26 mouse cellular contexts compared by ENCODE assay signal in genomic region chr14:20677906-20678305, GRCm38 (mm10). TPM values are rescaled to one million over a fixed set of nuclear protein-coding genes. Genes with fewer than 3 reads are reported as not detected.
"Had no signal": no experiment of that assay in that cellular context is flagged by ENCODE, and none has a peak within 500 bp of the region (broad histone marks: within the 10 kb centered on the region; RNA-seq: fewer than 3 reads in every experiment).

No protein-coding gene starts in this region.

- DNase-seq: gastrocnemius, adult 2 months; gastrocnemius, postnatal 10 days; gastrocnemius, postnatal 25 days; heart, adult 18-20 months; heart, postnatal 10 days; heart, postnatal 4 days; kidney, adult 8-10 months; kidney, postnatal 25 days; kidney, postnatal 4 days; liver, embryonic 13.5 days had no signal

- ATAC-seq: forebrain, embryonic 16.5 days; hindbrain, embryonic 16.5 days; inflammation-experienced regulatory T-cells, adult 6 months; intestine, embryonic 15.5 days; intestine, postnatal 0 days had no signal

- H3K27me3 ChIP-seq: heart, embryonic 12.5 days; hindbrain, embryonic 12.5 days; intestine, embryonic 15.5 days; kidney, embryonic 15.5 days; limb, embryonic 12.5 days; liver, embryonic 13.5 days had no signal

- H3K9me3 ChIP-seq: heart, embryonic 10.5 days; heart, embryonic 12.5 days; hindbrain, embryonic 10.5 days; hindbrain, embryonic 12.5 days; intestine, embryonic 15.5 days; kidney, embryonic 15.5 days; limb, embryonic 10.5 days; limb, embryonic 12.5 days; liver, embryonic 13.5 days had no signal

- H3K4me3 ChIP-seq: gastrocnemius, adult 2 months; heart, embryonic 10.5 days; heart, embryonic 12.5 days; hindbrain, embryonic 10.5 days; hindbrain, embryonic 12.5 days; intestine, embryonic 15.5 days; kidney, embryonic 15.5 days; layer of hippocampus, adult 2 months; left cerebral cortex, adult 2 months; limb, embryonic 10.5 days; limb, embryonic 12.5 days; liver, embryonic 13.5 days had no signal

- H3K9ac ChIP-seq: heart, embryonic 12.5 days; hindbrain, embryonic 12.5 days; hindbrain, embryonic 14.5 days; intestine, embryonic 15.5 days; kidney, embryonic 15.5 days; limb, embryonic 12.5 days; liver, embryonic 13.5 days had no signal

- H3K27ac ChIP-seq: gastrocnemius, adult 2 months; heart, embryonic 10.5 days; hindbrain, embryonic 10.5 days; hindbrain, embryonic 12.5 days; hindbrain, embryonic 14.5 days; intestine, embryonic 15.5 days; kidney, embryonic 15.5 days; kidney, postnatal 0 days; layer of hippocampus, adult 2 months; left cerebral cortex, adult 2 months; limb, embryonic 10.5 days; limb, embryonic 12.5 days; liver, embryonic 13.5 days had no signal

- H3K4me2 ChIP-seq: heart, embryonic 12.5 days; hindbrain, embryonic 12.5 days; hindbrain, embryonic 14.5 days; intestine, embryonic 15.5 days; kidney, embryonic 15.5 days; limb, embryonic 12.5 days; liver, embryonic 13.5 days had no signal

RNA-seq across cellular contexts. Expression of gene Synpo2l, which starts 9.8 kb away (rescaled TPM):
- polyA plus RNA-seq: inflammation-experienced regulatory T-cells, adult 6 months had no signal

RNA-seq across cellular contexts. Expression of gene Myoz1, which starts 21.6 kb away (rescaled TPM):
- polyA plus RNA-seq: forebrain, embryonic 16.5 days; hindbrain, embryonic 14.5 days; inflammation-experienced regulatory T-cells, adult 6 months; intestine, postnatal 0 days had no signal
